Mouse (Mus musculus) gastrocnemius, postnatal 25 days (tissue): Measurements from ENCODE around the gene Eps8. TPM values are rescaled to one million over a fixed set of nuclear protein-coding genes. Genes with fewer than 3 reads are reported as not detected.

ENCODE experiments used
- DNase-seq: peaks from one replicate; pipeline ENCODE4 v3.0.0; 2022
- total RNA-seq, 2 experiments: library from RNA; stranded (reverse); gene quantifications; 1 replicate in 1 of 2; 2 replicates in 1 of 2; pipeline ENCODE4 v1.2.3; 2021

The Eps8 gene
- total RNA-seq, 2 experiments from 2014 or later, result 4.7 to 6.0 TPM

GRCm38 (mm10) chr6:137664936-137665335 is 10.3 kb upstream of the Eps8 start:
- peak; percentile 29 for DNase-seq

GRCm38 (mm10) chr6:137661583-137662365 is 7.1 kb upstream of the Eps8 start:
- DNase-seq, result no peak

- DNase-seq, result no peak
Observed at GRCm38 (mm10) chr6:137658426-137659088, 3.9 kb upstream of the Eps8 start.

- DNase-seq, result no peak
Observed at GRCm38 (mm10) chr6:137657203-137657602, 2.5 kb upstream of the Eps8 start.

- DNase-seq, result no peak
Observed at GRCm38 (mm10) chr6:137649528-137649927, 5.1 kb downstream of the Eps8 start.

GRCm38 (mm10) chr6:137649068-137649480 is 5.6 kb downstream of the Eps8 start:
- peak; percentile 73 for DNase-seq

- DNase-seq, result no peak
Observed at GRCm38 (mm10) chr6:137648110-137649067, 6.3 kb downstream of the Eps8 start.

GRCm38 (mm10) chr6:137647646-137648045 is 7.0 kb downstream of the Eps8 start:
- no peak for DNase-seq

- no peak for DNase-seq
Observed at GRCm38 (mm10) chr6:137646726-137647125, 8.0 kb downstream of the Eps8 start.

GRCm38 (mm10) chr6:137644893-137645292 is 9.8 kb downstream of the Eps8 start:
- no peak for DNase-seq

- DNase-seq, result no peak
Observed at GRCm38 (mm10) chr6:137643814-137644213, 10.9 kb downstream of the Eps8 start.

GRCm38 (mm10) chr6:137641642-137642041 is 13.0 kb downstream of the Eps8 start:
- no peak for DNase-seq

- DNase-seq, result no peak
Observed at GRCm38 (mm10) chr6:137638834-137639567, 15.7 kb downstream of the Eps8 start.

GRCm38 (mm10) chr6:137637443-137637842 is 17.2 kb downstream of the Eps8 start:
- DNase-seq, result no peak

GRCm38 (mm10) chr6:137636131-137636530 is 18.5 kb downstream of the Eps8 start:
- DNase-seq, result no peak

GRCm38 (mm10) chr6:137633626-137634025 is 21.1 kb downstream of the Eps8 start:
- no peak for DNase-seq

- DNase-seq, result no peak
Observed at GRCm38 (mm10) chr6:137633121-137633520, 21.6 kb downstream of the Eps8 start.

- no peak for DNase-seq
Observed at GRCm38 (mm10) chr6:137630387-137630786, 24.3 kb downstream of the Eps8 start.

- DNase-seq, result no peak
Observed at GRCm38 (mm10) chr6:137629603-137630231, 25.0 kb downstream of the Eps8 start.

- no peak for DNase-seq
Observed at GRCm38 (mm10) chr6:137628715-137629114, 26.0 kb downstream of the Eps8 start.

GRCm38 (mm10) chr6:137621021-137621420 is 33.7 kb downstream of the Eps8 start:
- no peak for DNase-seq
